Comparison of ENCODE assay signal across 9 mouse cellular contexts in the genomic region with DNA sequence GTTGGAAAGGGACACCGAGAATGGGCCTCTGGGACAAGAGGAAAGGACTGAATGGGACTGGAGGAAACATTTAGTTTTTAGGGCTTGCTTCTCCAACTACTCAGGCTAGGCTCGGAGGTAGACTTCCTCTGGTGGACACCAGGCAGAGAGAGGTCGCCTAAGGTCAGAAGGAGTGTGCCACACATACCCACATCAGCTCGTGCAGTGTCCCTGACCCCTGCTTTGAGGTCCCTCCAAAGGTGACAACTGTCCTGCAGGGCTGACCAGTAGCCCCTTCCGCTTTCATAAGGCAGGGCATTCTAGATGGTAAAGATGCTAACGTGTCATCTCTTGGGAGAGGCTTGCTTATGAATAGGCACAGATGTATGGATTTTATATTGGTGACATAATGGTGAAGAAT. TPM values are rescaled to one million over a fixed set of nuclear protein-coding genes. Genes with fewer than 3 reads are reported as not detected.
DNase-seq lines count a peak whose midpoint lies in the region; ATAC-seq lines count a peak whose summit lies in the region.
"Had no signal": no experiment of that assay in that cellular context is flagged by ENCODE, and none has a peak within 500 bp of the region (broad histone marks: within the 10 kb centered on the region; RNA-seq: fewer than 3 reads in every experiment).

No protein-coding gene starts in this region.

- DNase-seq in kidney, adult 8-10 months, result no peak
- no peak for DNase-seq in limb, embryonic 10.5 days (ENCODE audit: low spot score)
- no peak for DNase-seq in embryo, embryonic 11 days
- DNase-seq in spleen, postnatal 36 days (ENCODE audit: low spot score in 2 of 2), result no peak
- no peak for DNase-seq in urinary bladder, adult 2 months (ENCODE audit: low spot score)

- peak overlapping the region; percentile 53; the same call in 1 of the 2 replicates for H3K4me3 ChIP-seq in kidney, embryonic 16.5 days (ENCODE audit: low read length)
- H3K4me3 ChIP-seq in forebrain, embryonic 12.5 days (replicated peaks), result 0 out of 2 replicates have a peak overlapping the region, but pooled peaks have one; percentile 49
- peak overlapping the region; percentile 62 for H3K4me3 ChIP-seq in limb, embryonic 10.5 days
- H3K4me3 ChIP-seq in neural tube, embryonic 13.5 days, result no peak overlapping the region

- H3K27ac ChIP-seq in kidney, embryonic 16.5 days (ENCODE audit: low read length), result no peak overlapping the region
- no peak overlapping the region for H3K27ac ChIP-seq in forebrain, embryonic 12.5 days
- peak overlapping the region; percentile 88 for H3K27ac ChIP-seq in limb, embryonic 10.5 days
- H3K27ac ChIP-seq in neural tube, embryonic 13.5 days (replicated peaks), result peak overlapping the region; percentile 98

- H3K9ac ChIP-seq in kidney, embryonic 16.5 days (replicated peaks; ENCODE audit: low read length), result peak overlapping the region; percentile 60
- H3K9ac ChIP-seq in forebrain, embryonic 12.5 days, result no peak overlapping the region
- H3K9ac ChIP-seq in neural tube, embryonic 13.5 days, result peak overlapping the region; percentile 84

- H3K9me3 ChIP-seq in kidney, embryonic 16.5 days (ENCODE audit: low read length), result no peaks in the 10 kb centered on the region
- H3K9me3 ChIP-seq in forebrain, embryonic 12.5 days, result no peaks in the 10 kb centered on the region
- H3K9me3 ChIP-seq in limb, embryonic 10.5 days (replicated peaks), result no peaks in the 10 kb centered on the region
- no peaks in the 10 kb centered on the region for H3K9me3 ChIP-seq in neural tube, embryonic 13.5 days

- H3K4me2 ChIP-seq in kidney, embryonic 16.5 days (replicated peaks; ENCODE audit: low read depth, low read length), result peak overlapping the region; percentile 93
- peak overlapping the region; percentile 92 for H3K4me2 ChIP-seq in forebrain, embryonic 12.5 days
- peak overlapping the region; percentile 95 for H3K4me2 ChIP-seq in neural tube, embryonic 13.5 days

- H3K4me1 ChIP-seq in kidney, embryonic 16.5 days (ENCODE audit: insufficient read depth, low read length), result peaks cover 20% of the 10 kb centered on the region
- peaks cover 21% of the 10 kb centered on the region for H3K4me1 ChIP-seq in forebrain, embryonic 12.5 days
- peaks cover 23% of the 10 kb centered on the region for H3K4me1 ChIP-seq in limb, embryonic 10.5 days
- H3K4me1 ChIP-seq in neural tube, embryonic 13.5 days (replicated peaks), result peaks cover 25% of the 10 kb centered on the region

- WGBS in kidney, embryonic 16.5 days, result 38% methylated on average over 6 of the region's 6 CpGs
- WGBS in forebrain, embryonic 12.5 days, result 69% methylated on average over 6 of the region's 6 CpGs
- 62% methylated on average over 6 of the region's 6 CpGs for WGBS in limb, embryonic 10.5 days
- WGBS in neural tube, embryonic 13.5 days, result 59% methylated on average over 6 of the region's 6 CpGs

- 0 out of 2 replicates have a peak, but pooled peaks have one; percentile 4 for ATAC-seq in kidney, embryonic 16.5 days (ENCODE audit: low FRiP score, low TSS enrichment)
- no peak for ATAC-seq in forebrain, embryonic 12.5 days (ENCODE audit: low FRiP score)
- ATAC-seq in neural tube, embryonic 13.5 days (ENCODE audit: low read depth), result no peak

- peaks cover 10% of the 10 kb centered on the region; the same call in 1 of the 2 replicates for H3K36me3 ChIP-seq in kidney, embryonic 16.5 days (ENCODE audit: insufficient read depth, low read length)
- peaks cover 17% of the 10 kb centered on the region for H3K36me3 ChIP-seq in forebrain, embryonic 12.5 days (replicated peaks)
- H3K36me3 ChIP-seq in limb, embryonic 10.5 days, result peaks cover 15% of the 10 kb centered on the region
- H3K36me3 ChIP-seq in neural tube, embryonic 13.5 days, result peaks cover 18% of the 10 kb centered on the region

- H3K27me3 ChIP-seq in kidney, embryonic 16.5 days (ENCODE audit: insufficient read depth, low read length), result no peaks in the 10 kb centered on the region
- H3K27me3 ChIP-seq in forebrain, embryonic 12.5 days, result no peaks in the 10 kb centered on the region
- H3K27me3 ChIP-seq in limb, embryonic 10.5 days (ENCODE audit: low read depth, poor library complexity, severe bottlenecking), result no peaks in the 10 kb centered on the region
- H3K27me3 ChIP-seq in neural tube, embryonic 13.5 days, result no peaks in the 10 kb centered on the region

RNA-seq across cellular contexts. Expression of gene Tex22, which starts 1.2 kb away (rescaled TPM):
- not detected in 2 replicates for polyA plus RNA-seq in kidney, embryonic 16.5 days (2015; fragmentation: Nextera tagmentation; extraction: Ambion mirVana)
- 0.26 TPM in 1 of 2 replicates, not detected in the other for polyA plus RNA-seq in forebrain, embryonic 12.5 days (2016; fragmentation: Nextera tagmentation; extraction: Ambion mirVana)
- 0.18 and 0.21 TPM in 2 replicates for polyA plus RNA-seq in limb, embryonic 10.5 days (2016; fragmentation: Nextera tagmentation; extraction: Ambion mirVana)
- not detected in 2 replicates for polyA plus RNA-seq in neural tube, embryonic 13.5 days (2015; fragmentation: Nextera tagmentation; extraction: Ambion mirVana)
- not detected in 2 replicates for polyA plus RNA-seq in urinary bladder, adult 2 months (2012; rRNA removed)
- polyA plus RNA-seq: small intestine, adult 2 months had no signal

RNA-seq across cellular contexts. Expression of gene Mta1, which starts 22.6 kb away (rescaled TPM):
- 15.4 and 15.9 TPM in 2 replicates for polyA plus RNA-seq in kidney, embryonic 16.5 days (2015; fragmentation: Nextera tagmentation; extraction: Ambion mirVana)
- polyA plus RNA-seq in forebrain, embryonic 12.5 days (2016; fragmentation: Nextera tagmentation; extraction: Ambion mirVana), result 22.2 and 22.7 TPM in 2 replicates
- polyA plus RNA-seq in limb, embryonic 10.5 days (2016; fragmentation: Nextera tagmentation; extraction: Ambion mirVana), result 22.9 and 25.9 TPM in 2 replicates
- 14.8 and 15.1 TPM in 2 replicates for polyA plus RNA-seq in neural tube, embryonic 13.5 days (2015; fragmentation: Nextera tagmentation; extraction: Ambion mirVana)
- 43.1 and 55.5 TPM in 2 replicates for polyA plus RNA-seq in urinary bladder, adult 2 months (2012; rRNA removed)

Comparison
In these comparisons a context has a peak if more than half of its experiments do, and no peak if none do; other contexts are left out.
1. H3K27ac ChIP-seq: peak in limb, embryonic 10.5 days (single experiment) and neural tube, embryonic 13.5 days (single experiment); none in kidney, embryonic 16.5 days (single experiment) and forebrain, embryonic 12.5 days (single experiment).
2. Peak in every context shown above with its lines, with median percentiles within 50 percentile points of each other: H3K4me2 ChIP-seq.